Mouse (Mus musculus): ENCODE results near the gene Rbl1. TPM values are rescaled to one million over a fixed set of nuclear protein-coding genes. Genes with fewer than 3 reads are reported as not detected.
A peak's percentile ranks its signal among the peaks of the same experiment; 100 is the strongest.
"Not testable (repeated sequence)": the region's sequence is repeated elsewhere in the genome, so short reads cannot be mapped to it uniquely, and the experiment has no call there.

Gene Rbl1
- polyA plus RNA-seq, 1 experiment from 2014 or later, result 17.0 TPM

- 0 out of 2 replicates have a peak overlapping the region, but pooled peaks have one; percentile 12 for H3K27ac ChIP-seq (replicated peaks)
Measured at GRCm38 (mm10) chr2:157201081-157201830, 3.1 kb downstream of the Rbl1 start.

GRCm38 (mm10) chr2:157198405-157198804 is 5.9 kb downstream of the Rbl1 start:
- 98% methylated on average over 11 of the region's 11 CpGs for WGBS
- not testable (repeated sequence) for H3K4me3 ChIP-seq; H3K4me2 ChIP-seq; H3K27me3 ChIP-seq (replicated peaks); H3K27ac ChIP-seq (replicated peaks); H3K9me3 ChIP-seq; H3K9ac ChIP-seq; ATAC-seq (ENCODE audit: extremely low read depth, insufficient number of reproducible peaks, low FRiP score, low TSS enrichment)
- H3K4me1 ChIP-seq, result peaks cover 14% of the 10 kb centered on the region
- peaks cover 68% of the 10 kb centered on the region for H3K36me3 ChIP-seq

More at GRCm38 (mm10) chr2:157201081-157201830, 3.1 kb downstream of the Rbl1 start:
- Histone ChIP-seq H3K9ac (no peak overlapping the region; the same call in 1 of the 2 replicates), H3K27me3 (replicated peaks) (no peaks in the 10 kb centered on the region), H3K9me3 (no peaks in the 10 kb centered on the region), H3K36me3 (peaks cover 39% of the 10 kb centered on the region), H3K4me1 (peaks cover 23% of the 10 kb centered on the region), H3K4me3 (no peak overlapping the region), H3K4me2 (no peak overlapping the region)
- 85% methylated on average over 6 of the region's 6 CpGs for WGBS
- no peak for ATAC-seq (ENCODE audit: extremely low read depth, insufficient number of reproducible peaks, low FRiP score, low TSS enrichment)

GRCm38 (mm10) chr2:157190651-157191050 is 13.7 kb downstream of the Rbl1 start:
- no peak overlapping the region for H3K27ac ChIP-seq (replicated peaks)
- no peak for ATAC-seq (ENCODE audit: extremely low read depth, insufficient number of reproducible peaks, low FRiP score, low TSS enrichment)
- no peak overlapping the region for H3K4me2 ChIP-seq

GRCm38 (mm10) chr2:157187223-157187622 is 17.1 kb downstream of the Rbl1 start:
- no peaks in the 10 kb centered on the region for H3K27me3 ChIP-seq (replicated peaks)
- H3K4me3 ChIP-seq, result no peak overlapping the region
- no peak overlapping the region for H3K27ac ChIP-seq (replicated peaks)
- no peak overlapping the region for H3K9ac ChIP-seq
- no peak overlapping the region for H3K4me2 ChIP-seq
- peaks cover 13% of the 10 kb centered on the region for H3K4me1 ChIP-seq
- WGBS, result 83% methylated on average over 4 of the region's 4 CpGs
- no peaks in the 10 kb centered on the region for H3K9me3 ChIP-seq
- peaks cover 86% of the 10 kb centered on the region for H3K36me3 ChIP-seq
- ATAC-seq (ENCODE audit: extremely low read depth, insufficient number of reproducible peaks, low FRiP score, low TSS enrichment), result no peak

More at GRCm38 (mm10) chr2:157190651-157191050, 13.7 kb downstream of the Rbl1 start:
- H3K27me3 ChIP-seq (replicated peaks), result no peaks in the 10 kb centered on the region
- H3K36me3 ChIP-seq, result peaks cover 95% of the 10 kb centered on the region
- H3K9me3 ChIP-seq, result no peaks in the 10 kb centered on the region
- H3K4me3 ChIP-seq, result no peak overlapping the region
- no peaks in the 10 kb centered on the region for H3K4me1 ChIP-seq
- WGBS, result 90% methylated on average over 4 of the region's 4 CpGs
- no peak overlapping the region for H3K9ac ChIP-seq

GRCm38 (mm10) chr2:157186504-157186903 is 17.8 kb downstream of the Rbl1 start:
- peaks cover 85% of the 10 kb centered on the region for H3K36me3 ChIP-seq
- WGBS, result 72% methylated on average over 5 of the region's 5 CpGs
- ATAC-seq (ENCODE audit: extremely low read depth, insufficient number of reproducible peaks, low FRiP score, low TSS enrichment), result no peak

GRCm38 (mm10) chr2:157185022-157185660 is 19.2 kb downstream of the Rbl1 start:
- Histone ChIP-seq H3K4me1 (peaks cover 13% of the 10 kb centered on the region), H3K27me3 (replicated peaks) (no peaks in the 10 kb centered on the region), H3K9ac (no peak overlapping the region), H3K27ac (replicated peaks) (peak overlapping the region; percentile 56), H3K4me3 (no peak overlapping the region), H3K4me2 (peak overlapping the region; percentile 24; the same call in 1 of the 2 replicates), H3K9me3 (no peaks in the 10 kb centered on the region), H3K36me3 (peaks cover 81% of the 10 kb centered on the region)
- WGBS, result 56% methylated on average over 13 of the region's 13 CpGs
- no peak for ATAC-seq (ENCODE audit: extremely low read depth, insufficient number of reproducible peaks, low FRiP score, low TSS enrichment)

More at GRCm38 (mm10) chr2:157186504-157186903, 17.8 kb downstream of the Rbl1 start:
- H3K9me3 ChIP-seq, result no peaks in the 10 kb centered on the region
- no peak overlapping the region for H3K9ac ChIP-seq
- H3K4me1 ChIP-seq, result peaks cover 13% of the 10 kb centered on the region
- H3K4me2 ChIP-seq, result no peak overlapping the region
- H3K27me3 ChIP-seq (replicated peaks), result no peaks in the 10 kb centered on the region
- no peak overlapping the region for H3K27ac ChIP-seq (replicated peaks)
- H3K4me3 ChIP-seq, result no peak overlapping the region

- Histone ChIP-seq H3K36me3 (peaks cover 72% of the 10 kb centered on the region), H3K9me3 (no peaks in the 10 kb centered on the region), H3K4me2 (no peak overlapping the region), H3K27me3 (replicated peaks) (no peaks in the 10 kb centered on the region), H3K4me3 (no peak overlapping the region), H3K4me1 (no peaks in the 10 kb centered on the region), H3K27ac (replicated peaks) (no peak overlapping the region), H3K9ac (no peak overlapping the region)
- no peak for ATAC-seq (ENCODE audit: extremely low read depth, insufficient number of reproducible peaks, low FRiP score, low TSS enrichment)
- 84% methylated on average over 6 of the region's 6 CpGs for WGBS
Measured at GRCm38 (mm10) chr2:157178167-157178566, 26.2 kb downstream of the Rbl1 start.

GRCm38 (mm10) chr2:157176248-157176647 is 28.1 kb downstream of the Rbl1 start:
- H3K27ac ChIP-seq (replicated peaks), result no peak overlapping the region
- H3K4me3 ChIP-seq, result no peak overlapping the region
- H3K4me1 ChIP-seq, result no peaks in the 10 kb centered on the region
- WGBS, result 82% methylated on average over 3 of the region's 3 CpGs
- ATAC-seq (ENCODE audit: extremely low read depth, insufficient number of reproducible peaks, low FRiP score, low TSS enrichment), result no peak
- no peaks in the 10 kb centered on the region for H3K27me3 ChIP-seq (replicated peaks)
- H3K9ac ChIP-seq, result no peak overlapping the region
- peaks cover 68% of the 10 kb centered on the region for H3K36me3 ChIP-seq
- H3K9me3 ChIP-seq, result no peaks in the 10 kb centered on the region
- no peak overlapping the region for H3K4me2 ChIP-seq

GRCm38 (mm10) chr2:157174416-157174815 is 29.9 kb downstream of the Rbl1 start:
- H3K4me3 ChIP-seq, result no peak overlapping the region
- no peak overlapping the region for H3K4me2 ChIP-seq
- H3K27ac ChIP-seq (replicated peaks), result no peak overlapping the region
- H3K4me1 ChIP-seq, result peaks cover 10% of the 10 kb centered on the region
- no peaks in the 10 kb centered on the region for H3K27me3 ChIP-seq (replicated peaks)
- peaks cover 64% of the 10 kb centered on the region for H3K36me3 ChIP-seq
- WGBS, result 70% methylated on average over 5 of the region's 5 CpGs
- ATAC-seq (ENCODE audit: extremely low read depth, insufficient number of reproducible peaks, low FRiP score, low TSS enrichment), result no peak
- H3K9me3 ChIP-seq, result no peaks in the 10 kb centered on the region
- no peak overlapping the region for H3K9ac ChIP-seq

GRCm38 (mm10) chr2:157173555-157173954 is 30.8 kb downstream of the Rbl1 start:
- H3K4me1 ChIP-seq, result peaks cover 10% of the 10 kb centered on the region
- no peaks in the 10 kb centered on the region for H3K9me3 ChIP-seq
- no peak overlapping the region for H3K27ac ChIP-seq (replicated peaks)
- no peak overlapping the region for H3K4me2 ChIP-seq
- no peak overlapping the region for H3K4me3 ChIP-seq
- 90% methylated on average over 6 of the region's 6 CpGs for WGBS
- no peak overlapping the region for H3K9ac ChIP-seq
- H3K27me3 ChIP-seq (replicated peaks), result no peaks in the 10 kb centered on the region
- H3K36me3 ChIP-seq, result peaks cover 72% of the 10 kb centered on the region
- no peak for ATAC-seq (ENCODE audit: extremely low read depth, insufficient number of reproducible peaks, low FRiP score, low TSS enrichment)

- 95% methylated on average over 6 of the region's 6 CpGs for WGBS
Measured at GRCm38 (mm10) chr2:157172984-157173383, 31.4 kb downstream of the Rbl1 start.

More at GRCm38 (mm10) chr2:157172984-157173383, 31.4 kb downstream of the Rbl1 start:
- Histone ChIP-seq H3K4me3 (no peak overlapping the region), H3K27me3 (replicated peaks) (no peaks in the 10 kb centered on the region), H3K4me1 (peaks cover 10% of the 10 kb centered on the region), H3K27ac (replicated peaks) (no peak overlapping the region), H3K9ac (no peak overlapping the region), H3K36me3 (peaks cover 75% of the 10 kb centered on the region), H3K4me2 (no peak overlapping the region), H3K9me3 (no peaks in the 10 kb centered on the region)
- ATAC-seq (ENCODE audit: extremely low read depth, insufficient number of reproducible peaks, low FRiP score, low TSS enrichment), result no peak

Measured in heart, embryonic 13.5 days (tissue).